Mouse (Mus musculus): ENCODE measurements around the gene Ssh1. TPM values are rescaled to one million over a fixed set of nuclear protein-coding genes. Genes with fewer than 3 reads are reported as not detected.

Ssh1 gene
- total RNA-seq, 1 experiment = 11.8 TPM

GRCm38 (mm10) chr5:114028111-114028510 lies 34.4 kb upstream of the Ssh1 start:
- Histone ChIP-seq H3K9me3 (ENCODE audit: control insufficient read depth, insufficient read depth, low read depth, low read length) (no peaks in the 10 kb centered on the region), H3K36me3 (ENCODE audit: control insufficient read depth, insufficient read depth, low read length, poor library complexity, severe bottlenecking) (no peaks in the 10 kb centered on the region), H3K9ac (ENCODE audit: insufficient read depth, low read depth, low read length, poor library complexity, severe bottlenecking) (no peak overlapping the region), H3K27ac (ENCODE audit: insufficient read depth, low read depth, low read length, poor library complexity, severe bottlenecking) (no peak overlapping the region), H3K4me3 (ENCODE audit: insufficient read depth in 1 of 2, low read depth in 1 of 2, low read length in 2 of 2, poor library complexity in 1 of 2, severe bottlenecking in 1 of 2) (no peak overlapping the region), H3K4me1 (ENCODE audit: control insufficient read depth in 2 of 2, insufficient read depth in 2 of 2, low read length in 2 of 2, poor library complexity in 1 of 2) (peaks cover 3 to 12% of the 10 kb centered on the region in 2 experiments; a peak in 3 of 4 replicates)
- DNase-seq (ENCODE audit: low read depth, low spot score) = no peak
- TF ChIP-seq ZC3H11A (IDR thresholded peaks at IDR 0.05; ENCODE audit: borderline replicate concordance, low read depth, low read length) (no peak), ZNF384 (IDR thresholded peaks at IDR 0.05; ENCODE audit: low read depth, low read length) (no peak), CHD2 (IDR thresholded peaks at IDR 0.05; ENCODE audit: low read depth, low read length) (no peak), HCFC1 (IDR thresholded peaks at IDR 0.05; ENCODE audit: borderline replicate concordance, insufficient read depth, low read length) (no peak), MAFK (IDR thresholded peaks at IDR 0.05; ENCODE audit: insufficient read depth, low read depth, low read length) (no peak)
- in situ Hi-C loops (cut with MboI; ENCODE audit: low sequenced_read_pairs in 2 of 2, unreplicated experiment in 2 of 2) = no loop called here

- H3K4me3 ChIP-seq (ENCODE audit: insufficient read depth in 1 of 2, low read depth in 1 of 2, low read length in 2 of 2, poor library complexity in 1 of 2, severe bottlenecking in 1 of 2) = no peak overlapping the region
- TF ChIP-seq CHD2 (IDR thresholded peaks at IDR 0.05; ENCODE audit: low read depth, low read length) = no peak
- no peak for TF ChIP-seq HCFC1 (IDR thresholded peaks at IDR 0.05; ENCODE audit: borderline replicate concordance, insufficient read depth, low read length)
- TF ChIP-seq MAFK (IDR thresholded peaks at IDR 0.05; ENCODE audit: insufficient read depth, low read depth, low read length) = no peak
- no peak for TF ChIP-seq ZC3H11A (IDR thresholded peaks at IDR 0.05; ENCODE audit: borderline replicate concordance, low read depth, low read length)
- TF ChIP-seq ZNF384 (IDR thresholded peaks at IDR 0.05; ENCODE audit: low read depth, low read length) = no peak
Observed at GRCm38 (mm10) chr5:114027217-114027944, 33.7 kb upstream of the Ssh1 start.

GRCm38 (mm10) chr5:114024885-114025284 lies 31.2 kb upstream of the Ssh1 start:
- DNase-seq (ENCODE audit: low read depth, low spot score) = no peak
- in situ Hi-C loops (cut with MboI; ENCODE audit: low sequenced_read_pairs in 2 of 2, unreplicated experiment in 2 of 2) = no loop called here

More at GRCm38 (mm10) chr5:114027217-114027944, 33.7 kb upstream of the Ssh1 start:
- Histone ChIP-seq H3K36me3 (ENCODE audit: control insufficient read depth, insufficient read depth, low read length, poor library complexity, severe bottlenecking) (no peaks in the 10 kb centered on the region), H3K9ac (ENCODE audit: insufficient read depth, low read depth, low read length, poor library complexity, severe bottlenecking) (no peak overlapping the region), H3K4me1 (ENCODE audit: control insufficient read depth in 2 of 2, insufficient read depth in 2 of 2, low read length in 2 of 2, poor library complexity in 1 of 2) (peaks cover 3 to 12% of the 10 kb centered on the region in 2 experiments; a peak in 3 of 4 replicates), H3K9me3 (ENCODE audit: control insufficient read depth, insufficient read depth, low read depth, low read length) (no peaks in the 10 kb centered on the region), H3K27ac (ENCODE audit: insufficient read depth, low read depth, low read length, poor library complexity, severe bottlenecking) (no peak overlapping the region)
- no peak for DNase-seq (ENCODE audit: low read depth, low spot score)
- in situ Hi-C loops (cut with MboI; ENCODE audit: low sequenced_read_pairs in 2 of 2, unreplicated experiment in 2 of 2) = no loop called here

GRCm38 (mm10) chr5:114024390-114024789 lies 30.7 kb upstream of the Ssh1 start:
- TF ChIP-seq MAFK (IDR thresholded peaks at IDR 0.05; ENCODE audit: insufficient read depth, low read depth, low read length) (no peak), CHD2 (IDR thresholded peaks at IDR 0.05; ENCODE audit: low read depth, low read length) (no peak), HCFC1 (IDR thresholded peaks at IDR 0.05; ENCODE audit: borderline replicate concordance, insufficient read depth, low read length) (no peak), ZC3H11A (IDR thresholded peaks at IDR 0.05; ENCODE audit: borderline replicate concordance, low read depth, low read length) (no peak), ZNF384 (IDR thresholded peaks at IDR 0.05; ENCODE audit: low read depth, low read length) (no peak)
- DNase-seq (ENCODE audit: low read depth, low spot score) = no peak
- H3K9ac ChIP-seq (ENCODE audit: insufficient read depth, low read depth, low read length, poor library complexity, severe bottlenecking) = no peak overlapping the region
- in situ Hi-C loops (cut with MboI; ENCODE audit: low sequenced_read_pairs in 2 of 2, unreplicated experiment in 2 of 2) = no loop called here
- no peaks in the 10 kb centered on the region for H3K9me3 ChIP-seq (ENCODE audit: control insufficient read depth, insufficient read depth, low read depth, low read length)
- H3K36me3 ChIP-seq (ENCODE audit: control insufficient read depth, insufficient read depth, low read length, poor library complexity, severe bottlenecking) = no peaks in the 10 kb centered on the region
- peaks cover 0 to 2% of the 10 kb centered on the region in 2 experiments; a peak in 2 of 4 replicates for H3K4me1 ChIP-seq (ENCODE audit: control insufficient read depth in 2 of 2, insufficient read depth in 2 of 2, low read length in 2 of 2, poor library complexity in 1 of 2)
- H3K4me3 ChIP-seq (ENCODE audit: insufficient read depth in 1 of 2, low read depth in 1 of 2, low read length in 2 of 2, poor library complexity in 1 of 2, severe bottlenecking in 1 of 2) = no peak overlapping the region
- H3K27ac ChIP-seq (ENCODE audit: insufficient read depth, low read depth, low read length, poor library complexity, severe bottlenecking) = no peak overlapping the region

More at GRCm38 (mm10) chr5:114024885-114025284, 31.2 kb upstream of the Ssh1 start:
- Histone ChIP-seq H3K9me3 (ENCODE audit: control insufficient read depth, insufficient read depth, low read depth, low read length) (no peaks in the 10 kb centered on the region), H3K36me3 (ENCODE audit: control insufficient read depth, insufficient read depth, low read length, poor library complexity, severe bottlenecking) (no peaks in the 10 kb centered on the region), H3K4me3 (ENCODE audit: insufficient read depth in 1 of 2, low read depth in 1 of 2, low read length in 2 of 2, poor library complexity in 1 of 2, severe bottlenecking in 1 of 2) (no peak overlapping the region), H3K9ac (ENCODE audit: insufficient read depth, low read depth, low read length, poor library complexity, severe bottlenecking) (no peak overlapping the region), H3K4me1 (ENCODE audit: control insufficient read depth in 2 of 2, insufficient read depth in 2 of 2, low read length in 2 of 2, poor library complexity in 1 of 2) (peaks cover 3 to 4% of the 10 kb centered on the region in 2 experiments; a peak in 3 of 4 replicates), H3K27ac (ENCODE audit: insufficient read depth, low read depth, low read length, poor library complexity, severe bottlenecking) (no peak overlapping the region)
- TF ChIP-seq CHD2 (IDR thresholded peaks at IDR 0.05; ENCODE audit: low read depth, low read length) (no peak), HCFC1 (IDR thresholded peaks at IDR 0.05; ENCODE audit: borderline replicate concordance, insufficient read depth, low read length) (no peak), ZNF384 (IDR thresholded peaks at IDR 0.05; ENCODE audit: low read depth, low read length) (no peak), ZC3H11A (IDR thresholded peaks at IDR 0.05; ENCODE audit: borderline replicate concordance, low read depth, low read length) (no peak), MAFK (IDR thresholded peaks at IDR 0.05; ENCODE audit: insufficient read depth, low read depth, low read length) (no peak)

All from ES-E14 (cell line).